Mouse (Mus musculus) liver, embryonic 11.5 days (tissue): Measurements from ENCODE around the gene Hoxa10. TPM values are rescaled to one million over a fixed set of nuclear protein-coding genes. Genes with fewer than 3 reads are reported as not detected.

ENCODE experiments used
- ATAC-seq: fragments of 200-750 bp; cut with Nextera tagmentation; replicated peaks from 2 replicates; pipeline ENCODE4 v1.8.0; 2017; ENCODE audit warnings: moderate number of reproducible peaks, mild to moderate bottlenecking, moderate TSS enrichment, moderate library complexity; ENCODE audit not compliant: low FRiP score
- DNase-seq: peaks from one replicate; pipeline ENCODE4 v3.0.0-alpha.2; 2017; ENCODE audit warnings: low spot score
- H3K27ac ChIP-seq: fragments of 300-500 bp; sonication (generic); 2 replicates; pipeline ENCODE4 v1.5.1; 2014; ENCODE audit warnings: mild to moderate bottlenecking, low read depth, low read length, control low read depth
- H3K27me3 ChIP-seq: fragments of 300-500 bp; sonication (generic); replicated peaks from 2 replicates; pipeline ENCODE4 v1.6.1; 2014; ENCODE audit warnings: low read length, mixed read lengths; ENCODE audit not compliant: control insufficient read depth, insufficient read depth
- H3K36me3 ChIP-seq: fragments of 300-500 bp; sonication (generic); 2 replicates; pipeline ENCODE4 v1.6.1; 2014; ENCODE audit warnings: mild to moderate bottlenecking, low read length, moderate library complexity, mixed read lengths; ENCODE audit not compliant: control insufficient read depth, insufficient read depth
- H3K4me1 ChIP-seq: fragments of 300-500 bp; sonication (generic); replicated peaks from 2 replicates; pipeline ENCODE4 v1.6.1; 2014; ENCODE audit warnings: low read length, mixed read lengths; ENCODE audit not compliant: control insufficient read depth, insufficient read depth
- H3K4me2 ChIP-seq: fragments of 300-500 bp; sonication (generic); 2 replicates; pipeline ENCODE4 v1.6.1; 2014; ENCODE audit warnings: mild to moderate bottlenecking, control low read depth, moderate library complexity
- H3K4me3 ChIP-seq: fragments of 300-500 bp; sonication (generic); 2 replicates; pipeline ENCODE4 v1.5.1; 2014; ENCODE audit warnings: low read depth, low read length, control low read depth
- H3K9ac ChIP-seq: fragments of 300-500 bp; sonication (generic); 2 replicates; pipeline ENCODE4 v1.6.1; 2014; ENCODE audit warnings: low read depth, low read length, control low read depth
- H3K9me3 ChIP-seq: fragments of 300-500 bp; sonication (generic); 2 replicates; pipeline ENCODE4 v1.6.1; 2016; ENCODE audit warnings: low read length, inconsistent platforms, mixed read lengths; ENCODE audit not compliant: control insufficient read depth
- WGBS: fragments of 180-500 bp; shearing (Covaris S2); extraction: QIAGEN DNeasy Blood & Tissue Kit; methylation state at CpG from one replicate; pipeline ENCODE4 v1.1.7; 2014; 5-methylcytosine and 5-hydroxymethylcytosine counted together
- polyA plus RNA-seq: library from polyadenylated mRNA; unstranded; fragments of >200 nt; fragmentation: Nextera tagmentation; extraction: Ambion mirVana; gene quantifications from 2 replicates; pipeline ENCODE4 v1.2.1, GENCODE M21; 2014

Gene Hoxa10
- 0.91 and 2.2 TPM in 2 replicates for polyA plus RNA-seq

DNA sequence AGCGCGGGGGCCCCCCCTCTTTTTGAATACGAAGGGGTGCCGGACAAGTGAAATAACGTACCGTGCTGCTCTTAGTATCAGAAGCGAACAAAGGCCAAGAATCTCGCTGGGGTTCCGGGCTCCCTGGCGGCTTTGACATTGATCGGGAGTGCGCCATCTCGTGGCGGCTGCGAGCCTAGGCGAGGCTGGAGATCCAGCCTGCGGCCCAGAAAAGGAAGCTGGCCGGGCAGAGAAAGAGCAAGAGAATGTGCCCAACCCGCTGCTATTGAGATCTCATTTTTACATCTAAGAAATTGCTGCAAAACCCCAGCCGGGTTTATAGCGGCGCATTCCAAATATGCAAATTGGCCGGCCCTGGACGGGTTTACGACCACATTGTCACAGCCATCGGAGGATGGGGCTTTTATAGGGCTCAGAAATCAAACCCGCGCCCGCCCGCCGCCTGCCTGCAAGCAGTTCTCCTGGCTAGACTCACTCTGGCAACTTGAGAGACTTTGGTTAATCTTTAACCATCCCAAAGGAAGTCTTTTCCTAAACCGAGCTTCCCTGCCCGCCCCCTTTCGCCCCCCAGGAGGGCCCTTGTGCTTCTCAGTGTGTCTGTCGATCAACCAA, at the start of gene Hoxa10:
TSS of gene Hoxa10 (minus strand) at position 466 of the 612 bp plus-strand sequence.
- H3K4me2 ChIP-seq = no peak within 1 kb of the TSS
- no peak within 1 kb of the TSS for H3K4me3 ChIP-seq
- ATAC-seq (no peak), DNase-seq (no peak)
- no peaks in the 10 kb centered on the region for H3K9me3 ChIP-seq
- H3K27me3 ChIP-seq = peaks cover 98% of the 10 kb centered on the region
- no peak within 1 kb of the TSS for H3K9ac ChIP-seq
- H3K4me1 ChIP-seq = no peaks in the 10 kb centered on the region
- no peak within 1 kb of the TSS for H3K27ac ChIP-seq
- H3K36me3 ChIP-seq = no peaks in the 10 kb centered on the region
- WGBS = 2% methylated on average over 35 of the region's 35 CpGs

DNA sequence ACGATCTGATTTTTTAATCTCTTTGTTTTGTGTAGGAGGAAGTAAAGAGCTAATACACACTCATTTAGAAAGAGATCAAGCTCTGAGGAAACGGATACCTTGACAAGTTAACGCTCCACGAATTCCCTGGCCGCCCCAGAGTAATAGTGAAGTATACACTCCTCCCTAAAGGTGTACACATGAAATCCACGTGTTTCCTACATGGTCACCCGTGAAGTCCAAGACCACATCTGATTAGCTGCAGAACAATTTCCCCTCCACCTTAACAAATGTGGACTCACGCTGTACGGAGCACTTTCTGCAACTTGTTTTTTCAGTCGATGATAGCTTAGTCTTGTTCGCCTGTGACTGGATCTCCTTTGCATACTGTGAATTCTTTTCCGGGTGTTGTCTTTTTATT, 49.5 kb upstream of the Hoxa10 start:
- DNase-seq = no peak
- no peak overlapping the region for H3K9ac ChIP-seq
- no peaks in the 10 kb centered on the region for H3K4me1 ChIP-seq
- H3K9me3 ChIP-seq = no peaks in the 10 kb centered on the region
- no peak for ATAC-seq
- H3K36me3 ChIP-seq = no peaks in the 10 kb centered on the region
- no peak overlapping the region for H3K27ac ChIP-seq
- peaks cover 55% of the 10 kb centered on the region for H3K27me3 ChIP-seq
- WGBS = 19% methylated on average over 12 of the region's 12 CpGs
- no peak overlapping the region for H3K4me3 ChIP-seq
- no peak overlapping the region for H3K4me2 ChIP-seq

DNA sequence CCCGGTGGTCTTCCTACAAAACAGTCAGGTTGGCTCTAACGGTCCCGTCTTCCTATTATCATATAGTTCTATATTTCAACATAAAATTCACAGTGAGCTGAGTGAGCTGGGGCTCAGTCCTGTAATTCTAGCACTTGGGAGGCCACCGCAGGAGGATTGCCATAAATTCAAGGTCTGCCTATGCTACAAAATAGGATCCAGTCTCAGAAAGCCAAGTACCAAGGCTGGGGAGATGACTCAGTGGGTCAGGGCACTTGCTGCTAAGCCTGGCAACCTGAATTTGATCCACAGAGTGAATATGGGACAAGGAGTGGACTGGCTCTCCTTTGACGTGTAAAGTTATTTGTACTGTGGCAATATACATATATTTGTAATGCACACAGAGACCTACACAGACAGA, 43.2 kb upstream of the Hoxa10 start:
- Histone ChIP-seq H3K27me3 (peaks cover 19% of the 10 kb centered on the region), H3K36me3 (no peaks in the 10 kb centered on the region), H3K9me3 (no peaks in the 10 kb centered on the region), H3K4me1 (no peaks in the 10 kb centered on the region), H3K4me2 (no peak overlapping the region), H3K27ac (no peak overlapping the region), H3K4me3 (no peak overlapping the region), H3K9ac (no peak overlapping the region)
- DNase-seq (no peak), ATAC-seq (no peak)
- 83% methylated on average over 5 of the region's 5 CpGs for WGBS

DNA sequence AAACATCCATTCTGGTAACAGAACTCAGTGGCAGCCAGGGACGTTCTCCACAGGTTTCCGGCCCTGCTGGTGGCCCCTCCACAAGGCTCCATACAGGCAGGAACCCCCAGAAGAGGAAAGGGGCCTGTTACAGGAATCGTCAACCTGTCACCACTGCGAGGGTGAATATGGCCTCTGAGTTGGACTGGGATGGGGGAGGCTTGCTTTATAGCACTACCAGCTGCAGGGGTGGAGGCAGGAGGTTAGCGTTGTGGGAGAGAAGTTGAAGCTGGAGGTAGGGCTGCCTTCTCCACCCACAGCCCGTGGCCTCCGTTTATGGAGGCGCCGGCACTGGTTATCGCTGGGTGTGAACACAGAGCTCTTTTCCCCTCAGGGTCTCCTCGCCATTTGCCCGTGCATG, 40.4 kb upstream of the Hoxa10 start:
- WGBS = 65% methylated on average over 12 of the region's 12 CpGs
- peaks cover 34% of the 10 kb centered on the region for H3K27me3 ChIP-seq
- no peaks in the 10 kb centered on the region for H3K4me1 ChIP-seq
- no peak for DNase-seq
- H3K4me3 ChIP-seq = no peak overlapping the region
- no peak overlapping the region for H3K4me2 ChIP-seq
- ATAC-seq = no peak
- H3K27ac ChIP-seq = no peak overlapping the region
- H3K9me3 ChIP-seq = no peaks in the 10 kb centered on the region
- H3K9ac ChIP-seq = no peak overlapping the region
- no peaks in the 10 kb centered on the region for H3K36me3 ChIP-seq

DNA sequence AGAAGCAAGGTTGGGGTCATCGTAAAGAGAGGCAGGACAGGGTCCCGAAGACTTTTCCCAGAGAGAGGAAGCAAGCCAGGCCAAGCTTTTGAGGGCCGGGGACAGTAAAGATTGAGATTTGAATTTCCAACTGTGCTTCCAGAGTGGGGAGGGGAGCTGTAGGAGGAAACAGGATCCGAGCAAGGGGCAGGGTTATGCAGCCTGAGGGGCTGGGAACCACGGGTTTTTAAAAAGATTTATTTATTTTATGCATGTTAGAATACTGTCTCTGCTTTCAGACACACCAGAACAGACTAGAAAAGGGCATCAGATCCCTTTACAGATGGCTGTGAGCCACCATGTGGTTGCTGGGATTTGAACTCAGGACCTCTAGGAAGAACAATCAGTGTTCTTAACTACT, 36.3 kb upstream of the Hoxa10 start:
- Histone ChIP-seq H3K9ac (no peak overlapping the region), H3K4me2 (no peak overlapping the region), H3K9me3 (no peaks in the 10 kb centered on the region), H3K4me1 (no peaks in the 10 kb centered on the region), H3K27ac (no peak overlapping the region), H3K36me3 (no peaks in the 10 kb centered on the region), H3K4me3 (no peak overlapping the region), H3K27me3 (peaks cover 67% of the 10 kb centered on the region)
- WGBS = 17% methylated on average over 5 of the region's 5 CpGs
- ATAC-seq = no peak
- no peak for DNase-seq

- H3K4me1 ChIP-seq = no peaks in the 10 kb centered on the region
- no peak overlapping the region for H3K27ac ChIP-seq
- H3K4me2 ChIP-seq = no peak overlapping the region
- peaks cover 73% of the 10 kb centered on the region for H3K27me3 ChIP-seq
- 6% methylated on average over 6 of the region's 6 CpGs for WGBS
- no peak overlapping the region for H3K9ac ChIP-seq
- DNase-seq (no peak), ATAC-seq (no peak)
- H3K36me3 ChIP-seq = no peaks in the 10 kb centered on the region
- no peak overlapping the region for H3K4me3 ChIP-seq
- H3K9me3 ChIP-seq = no peaks in the 10 kb centered on the region
These were observed 35.7 kb upstream of the Hoxa10 start for GRCm38 (mm10) chr6:52276382-52276781.

GRCm38 (mm10) chr6:52275563-52276280, 35.1 kb upstream of the Hoxa10 start:
- no peaks in the 10 kb centered on the region for H3K9me3 ChIP-seq
- H3K9ac ChIP-seq = no peak overlapping the region
- H3K27ac ChIP-seq = no peak overlapping the region
- DNase-seq (no peak), ATAC-seq (no peak)
- no peak overlapping the region for H3K4me3 ChIP-seq
- H3K4me1 ChIP-seq = no peaks in the 10 kb centered on the region
- H3K36me3 ChIP-seq = no peaks in the 10 kb centered on the region
- no peak overlapping the region for H3K4me2 ChIP-seq
- peaks cover 73% of the 10 kb centered on the region for H3K27me3 ChIP-seq
- WGBS = 22% methylated on average over 8 of the region's 8 CpGs

DNA sequence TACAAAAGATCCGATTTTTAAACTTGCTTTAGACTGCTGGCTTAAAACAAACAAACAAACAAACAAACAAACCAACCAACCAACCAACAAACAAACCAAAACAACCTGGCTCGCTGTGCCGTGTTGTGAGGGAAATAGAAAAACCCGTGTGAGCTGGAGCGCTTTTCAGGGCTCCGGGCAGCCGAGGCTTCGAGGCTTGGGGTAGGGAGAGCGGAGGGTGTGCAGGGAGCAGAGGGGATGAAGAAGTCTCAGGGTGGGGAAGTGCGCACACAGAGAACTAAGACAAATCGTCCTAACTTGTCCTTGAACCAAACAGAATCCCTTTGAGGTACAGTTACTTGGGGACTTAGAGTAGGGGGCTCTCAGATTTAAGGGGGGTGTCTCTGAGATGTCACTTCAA, 33.9 kb upstream of the Hoxa10 start:
- H3K9me3 ChIP-seq = no peaks in the 10 kb centered on the region
- H3K27me3 ChIP-seq = peaks cover 85% of the 10 kb centered on the region
- no peak overlapping the region for H3K9ac ChIP-seq
- 9% methylated on average over 11 of the region's 11 CpGs for WGBS
- no peak for ATAC-seq
- no peaks in the 10 kb centered on the region for H3K36me3 ChIP-seq
- no peak overlapping the region for H3K4me3 ChIP-seq
- H3K4me1 ChIP-seq = no peaks in the 10 kb centered on the region
- H3K27ac ChIP-seq = no peak overlapping the region
- DNase-seq = no peak
- no peak overlapping the region for H3K4me2 ChIP-seq
